Mouse (Mus musculus): ENCODE results near the gene Plppr4. TPM values are rescaled to one million over a fixed set of nuclear protein-coding genes. Genes with fewer than 3 reads are reported as not detected.

The Plppr4 gene
- 0.19 TPM for polyA plus RNA-seq (2014; fragmentation: Illumina TruSeq; extraction: RNeasy Lipid Tissue Mini Kit (QIAGEN cat#74804); ENCODE audit: low read depth, low replicate concordance)

DNA sequence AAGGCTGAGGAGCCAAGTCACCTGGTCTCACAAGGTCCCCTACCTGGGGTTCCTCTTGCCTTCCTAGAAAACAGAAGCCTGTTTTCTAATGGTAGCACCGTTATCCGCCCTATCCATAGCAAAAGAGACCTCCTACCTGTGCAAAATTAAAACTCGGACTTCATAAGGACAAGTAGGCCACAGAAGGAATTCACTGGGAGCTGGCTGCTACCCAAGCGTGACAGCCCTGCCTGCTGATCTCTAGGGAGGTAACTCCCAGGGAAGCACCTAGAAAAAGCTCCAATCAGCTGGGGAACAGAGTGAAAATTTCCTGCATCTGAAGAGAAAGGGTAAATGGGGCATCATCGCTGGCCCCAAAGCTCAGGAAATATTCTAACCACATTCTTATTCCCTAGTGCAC is at the start of gene Plppr4:
TSS of gene Plppr4 (minus strand) at position 349 of the 400 bp plus-strand sequence.

Other genes starting within 250 kb of the Plppr4 start
- gene Plppr5, start 214.0 kb upstream of the Plppr4 start, polyA plus RNA-seq (2014; fragmentation: Illumina TruSeq; extraction: RNeasy Lipid Tissue Mini Kit (QIAGEN cat#74804); ENCODE audit: low read depth, low replicate concordance), result not detected